Mouse (Mus musculus) MEL (cell line): ENCODE data around the gene Atrnl1.

ENCODE experiments used
- CHD1 ChIP-seq: IDR thresholded peaks from 2 replicates; pipeline ENCODE4 v1.6.1; 2012; ENCODE audit warnings: low read depth, mild to moderate bottlenecking, inconsistent platforms, low read length, improper control_type of control experiment
- CTCF ChIP-seq, 3 experiments: IDR thresholded peaks in 2 of 3; conservative IDR thresholded peaks in 1 of 3; 2 replicates each; pipeline ENCODE4 v1.5.1; 2011 to 2012; ENCODE audit warnings: low read length in 3 of 3, low read depth in 2 of 3, mild to moderate bottlenecking in 2 of 3, improper control_type of control experiment in 1 of 3, inconsistent platforms in 1 of 3, mixed read lengths in 1 of 3, moderate library complexity in 1 of 3; ENCODE audit not compliant: control insufficient read depth in 1 of 3, insufficient read depth in 1 of 3, poor library complexity in 1 of 3, severe bottlenecking in 1 of 3
- ELF1 ChIP-seq: IDR thresholded peaks from 2 replicates; pipeline ENCODE4 v1.6.1; 2014; ENCODE audit warnings: low read depth, mild to moderate bottlenecking, inconsistent platforms, low read length, improper control_type of control experiment, moderate library complexity
- EP300 ChIP-seq, 2 experiments: IDR thresholded peaks; 2 replicates each; pipeline ENCODE4 v1.6.1; 2011; ENCODE audit warnings: improper control_type of control experiment in 2 of 2, low read length in 2 of 2, low read depth in 1 of 2, mild to moderate bottlenecking in 1 of 2
- GABPA ChIP-seq: IDR thresholded peaks from 2 replicates; pipeline ENCODE4 v1.6.1; 2012; ENCODE audit warnings: low read depth, mild to moderate bottlenecking, inconsistent platforms, low read length, improper control_type of control experiment, moderate library complexity
- MAX ChIP-seq: IDR thresholded peaks from 2 replicates; pipeline ENCODE4 v1.6.1; 2011; ENCODE audit warnings: low read length, improper control_type of control experiment
- MXI1 ChIP-seq: IDR thresholded peaks from 2 replicates; pipeline ENCODE4 v1.6.1; 2011; ENCODE audit warnings: mild to moderate bottlenecking, low read depth, low read length, improper control_type of control experiment
- POLR2A ChIP-seq, 2 experiments: IDR thresholded peaks; 2 replicates each; pipeline ENCODE4 v1.6.1; 2011 to 2012; ENCODE audit warnings: low read length in 2 of 2, mild to moderate bottlenecking in 2 of 2, control low read depth in 1 of 2, improper control_type of control experiment in 1 of 2, low read depth in 1 of 2, moderate library complexity in 1 of 2; ENCODE audit not compliant: control insufficient read depth in 1 of 2, insufficient read depth in 1 of 2, poor library complexity in 1 of 2
- POLR2AphosphoS2 ChIP-seq: IDR thresholded peaks from 2 replicates; pipeline ENCODE4 v1.6.1; 2011; ENCODE audit warnings: low read length, improper control_type of control experiment
- SMC3 ChIP-seq: IDR thresholded peaks from 2 replicates; pipeline ENCODE4 v1.6.1; 2011; ENCODE audit warnings: low read depth, low read length, improper control_type of control experiment
- ZC3H11A ChIP-seq: IDR thresholded peaks from 2 replicates; pipeline ENCODE4 v1.6.1; 2012; ENCODE audit warnings: low read depth, mild to moderate bottlenecking, inconsistent platforms, low read length, improper control_type of control experiment
- ZKSCAN1 ChIP-seq: IDR thresholded peaks from 2 replicates; pipeline ENCODE4 v1.6.1; 2012; ENCODE audit warnings: low read depth, mild to moderate bottlenecking, inconsistent platforms, low read length, improper control_type of control experiment, moderate library complexity
- ZNF384 ChIP-seq: IDR thresholded peaks from 2 replicates; pipeline ENCODE4 v1.6.1; 2012; ENCODE audit warnings: low read depth, mild to moderate bottlenecking, inconsistent platforms, low read length, improper control_type of control experiment

DNA sequence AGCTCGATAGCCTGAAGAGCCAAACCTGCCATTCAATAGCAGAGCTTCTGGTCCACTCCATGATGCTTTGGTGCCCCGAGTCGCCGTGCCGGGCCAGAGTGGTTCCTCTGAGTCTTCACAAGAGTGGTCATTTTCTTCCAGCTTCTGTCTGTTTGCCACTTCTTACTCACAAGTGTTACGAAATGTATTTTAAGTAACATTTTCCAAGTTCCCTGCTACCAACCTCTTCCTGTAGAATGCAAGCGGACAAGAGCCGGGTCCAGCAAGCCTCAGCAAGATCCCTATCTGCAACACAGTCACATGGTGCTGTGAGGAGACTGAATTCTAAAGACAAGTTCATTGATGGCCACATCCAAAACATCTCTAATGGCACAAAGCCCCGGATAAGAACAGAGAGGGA is 521.1 kb downstream of the Atrnl1 start:
- TF ChIP-seq ZNF384 (no peak), ZKSCAN1 (no peak), CTCF (IDR thresholded peaks at IDR 0.05 in 2 of 3, conservative IDR thresholded peaks at IDR 0.05 in 1 of 3; ENCODE audit: control insufficient read depth in 1 of 3, insufficient read depth in 1 of 3, low read depth in 2 of 3, low read length in 3 of 3, poor library complexity in 1 of 3, severe bottlenecking in 1 of 3) (no peak), MXI1 (no peak), POLR2A (IDR thresholded peaks at IDR 0.05; ENCODE audit: control insufficient read depth in 1 of 2, insufficient read depth in 1 of 2, low read depth in 1 of 2, low read length in 2 of 2, poor library complexity in 1 of 2) (no peak), ELF1 (no peak), GABPA (no peak), CHD1 (no peak), EP300 (IDR thresholded peaks at IDR 0.05; ENCODE audit: low read depth in 1 of 2, low read length in 2 of 2) (no peak), SMC3 (no peak), MAX (no peak), POLR2AphosphoS2 (no peak), ZC3H11A (no peak)
